Mouse (Mus musculus): ENCODE results near the gene Gm12216. TPM values are rescaled to one million over a fixed set of nuclear protein-coding genes. Genes with fewer than 3 reads are reported as not detected.
"Not testable (repeated sequence)": the region's sequence is repeated elsewhere in the genome, so short reads cannot be mapped to it uniquely, and the experiment has no call there.

The Gm12216 gene
- 1 to 10 TPM; 5.2 to 7.5 TPM for total RNA-seq (2021)
- long read RNA-seq, experiment 1, partial matches to known transcripts = 2 of 12 reads
- long read RNA-seq, experiment 1, other reads (novel, unspliced or antisense) = 6 of 12 reads
- long read RNA-seq, experiment 2, partial matches to known transcripts = 1 of 3 reads
- long read RNA-seq, experiment 2, other reads (novel, unspliced or antisense) = 2 of 3 reads

GRCm38 (mm10) chr11:53858761-53859580, at the start of gene Gm12216:
TSS of gene Gm12216 (minus strand) at chr11:53859256.
- DNase-seq = peak; percentile 75 to 77

- no peak for DNase-seq
Observed at GRCm38 (mm10) chr11:53908686-53909085, 49.6 kb upstream of the Gm12216 start.

DNA sequence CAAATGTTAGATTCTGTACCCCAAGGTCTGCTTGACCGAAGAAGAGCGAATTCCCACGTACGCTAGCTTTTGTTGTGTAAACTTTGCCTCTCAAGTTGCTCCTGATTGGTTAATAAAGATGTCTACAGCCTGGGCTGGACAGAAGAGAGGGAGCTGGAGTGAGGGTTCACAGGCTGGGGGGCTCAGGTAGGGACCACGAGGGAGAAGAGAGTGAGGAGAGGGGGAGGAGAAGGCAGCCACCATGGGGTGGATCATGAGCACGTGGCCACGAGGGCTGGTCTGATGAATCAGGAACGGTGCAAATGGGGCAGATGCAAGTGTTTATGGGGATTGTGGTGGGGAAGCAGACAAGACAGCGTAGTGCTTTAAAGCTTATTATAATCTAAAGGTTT, 45.5 kb upstream of the Gm12216 start:
- DNase-seq = no peak

- DNase-seq = peak; percentile 17 to 55
Observed at GRCm38 (mm10) chr11:53903781-53904533, 44.9 kb upstream of the Gm12216 start.

DNA sequence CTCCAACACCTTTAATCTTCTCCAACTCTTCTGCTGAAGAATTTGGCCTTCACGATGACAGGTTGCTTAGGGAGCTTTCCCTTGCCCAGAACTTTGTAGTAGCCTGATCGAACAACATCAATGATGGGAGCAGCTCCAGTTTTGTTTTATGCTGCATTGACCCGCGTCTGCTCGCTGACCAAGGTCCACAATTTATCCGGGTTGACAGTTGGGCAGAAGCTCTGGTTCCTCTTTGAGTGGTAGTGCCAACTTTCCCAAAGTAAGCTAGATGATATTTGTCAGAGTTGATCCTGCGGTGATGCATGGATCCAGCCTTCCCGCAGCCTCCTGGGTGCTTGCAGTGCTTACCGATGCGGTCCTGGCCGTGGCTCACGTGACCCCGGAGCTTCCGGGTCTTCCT, 43.7 kb upstream of the Gm12216 start:
- no peak for DNase-seq

DNA sequence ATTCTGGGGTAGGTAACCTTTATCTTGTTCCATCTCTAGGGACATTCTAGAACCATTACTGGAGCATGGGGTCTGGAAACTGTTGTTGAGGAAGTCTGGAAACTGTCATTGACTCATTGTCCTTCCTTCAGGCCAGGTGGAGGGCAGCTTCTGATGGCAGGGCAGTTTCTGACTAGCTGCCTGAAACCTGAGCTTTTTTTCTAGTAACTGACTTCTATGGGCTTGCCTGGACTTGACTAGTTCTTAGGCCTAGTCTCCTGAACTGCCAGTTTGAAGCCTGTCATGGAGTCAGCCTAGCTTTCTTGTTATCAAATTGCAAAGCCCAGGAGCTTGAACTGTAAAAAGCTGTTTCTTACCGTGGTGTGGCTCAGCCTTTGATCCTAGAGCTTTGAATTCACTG, 41.9 kb upstream of the Gm12216 start:
- DNase-seq = no peak

DNA sequence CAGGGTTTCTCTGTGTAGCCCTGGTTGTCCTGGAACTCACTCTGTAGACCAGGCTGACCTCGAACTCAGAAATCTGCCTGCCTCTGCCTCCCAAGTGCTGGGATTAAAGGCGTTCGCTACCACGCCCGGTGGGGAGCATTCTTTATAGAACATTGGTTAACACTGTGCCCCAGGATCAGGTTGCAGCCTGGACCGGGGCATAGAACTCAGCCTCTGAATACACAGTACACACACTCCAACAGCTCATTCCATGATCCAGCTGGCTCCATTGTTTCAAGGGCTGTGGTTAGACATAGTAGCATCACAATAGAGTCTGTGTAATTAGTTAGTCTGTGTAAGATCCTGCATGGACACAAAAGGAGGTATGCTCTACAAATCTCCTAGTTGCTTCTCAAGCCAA, 40.9 kb upstream of the Gm12216 start:
- no peak for DNase-seq

DNA sequence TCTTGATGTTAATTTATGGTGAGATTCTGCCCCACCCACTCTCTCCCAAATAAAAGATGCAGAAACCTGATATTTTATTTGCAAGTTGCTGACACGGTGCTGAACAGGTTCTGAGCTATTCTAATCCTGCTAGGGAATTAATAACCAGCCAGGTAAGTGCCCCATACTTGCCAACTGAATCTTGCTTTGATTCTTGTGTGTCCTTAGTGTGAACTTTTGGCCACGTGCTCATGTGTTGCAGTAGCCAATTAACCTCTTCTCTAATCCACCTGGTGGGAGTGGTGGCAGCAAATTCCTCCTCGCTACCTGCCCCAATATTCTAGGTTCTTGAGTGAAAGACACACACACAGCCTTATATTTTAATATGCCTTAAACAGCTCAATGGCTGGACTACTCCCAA, 39.9 kb upstream of the Gm12216 start:
- no peak for DNase-seq

DNA sequence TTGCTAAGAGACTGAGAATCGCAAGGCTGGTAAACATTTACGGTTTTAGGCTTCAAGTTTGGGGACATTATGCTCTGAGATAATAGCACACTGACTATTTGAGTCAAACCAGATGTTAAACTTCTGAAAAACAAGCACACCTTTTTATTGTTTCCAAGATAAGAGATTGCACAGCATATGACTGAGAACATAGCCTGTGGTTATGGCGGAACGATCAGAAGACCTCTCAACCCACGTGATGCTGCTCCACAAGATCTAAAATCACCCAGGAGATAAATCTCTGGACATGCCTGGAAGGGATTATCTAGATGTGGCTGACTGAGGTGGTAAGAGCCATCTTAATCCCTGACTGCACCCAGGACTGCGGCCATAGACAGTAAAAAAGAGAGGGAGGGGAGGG, 37.9 kb upstream of the Gm12216 start:
- DNase-seq = no peak

GRCm38 (mm10) chr11:53893451-53893850, 34.4 kb upstream of the Gm12216 start:
- no peak for DNase-seq

GRCm38 (mm10) chr11:53892716-53893416, 33.8 kb upstream of the Gm12216 start:
- no peak for DNase-seq

DNA sequence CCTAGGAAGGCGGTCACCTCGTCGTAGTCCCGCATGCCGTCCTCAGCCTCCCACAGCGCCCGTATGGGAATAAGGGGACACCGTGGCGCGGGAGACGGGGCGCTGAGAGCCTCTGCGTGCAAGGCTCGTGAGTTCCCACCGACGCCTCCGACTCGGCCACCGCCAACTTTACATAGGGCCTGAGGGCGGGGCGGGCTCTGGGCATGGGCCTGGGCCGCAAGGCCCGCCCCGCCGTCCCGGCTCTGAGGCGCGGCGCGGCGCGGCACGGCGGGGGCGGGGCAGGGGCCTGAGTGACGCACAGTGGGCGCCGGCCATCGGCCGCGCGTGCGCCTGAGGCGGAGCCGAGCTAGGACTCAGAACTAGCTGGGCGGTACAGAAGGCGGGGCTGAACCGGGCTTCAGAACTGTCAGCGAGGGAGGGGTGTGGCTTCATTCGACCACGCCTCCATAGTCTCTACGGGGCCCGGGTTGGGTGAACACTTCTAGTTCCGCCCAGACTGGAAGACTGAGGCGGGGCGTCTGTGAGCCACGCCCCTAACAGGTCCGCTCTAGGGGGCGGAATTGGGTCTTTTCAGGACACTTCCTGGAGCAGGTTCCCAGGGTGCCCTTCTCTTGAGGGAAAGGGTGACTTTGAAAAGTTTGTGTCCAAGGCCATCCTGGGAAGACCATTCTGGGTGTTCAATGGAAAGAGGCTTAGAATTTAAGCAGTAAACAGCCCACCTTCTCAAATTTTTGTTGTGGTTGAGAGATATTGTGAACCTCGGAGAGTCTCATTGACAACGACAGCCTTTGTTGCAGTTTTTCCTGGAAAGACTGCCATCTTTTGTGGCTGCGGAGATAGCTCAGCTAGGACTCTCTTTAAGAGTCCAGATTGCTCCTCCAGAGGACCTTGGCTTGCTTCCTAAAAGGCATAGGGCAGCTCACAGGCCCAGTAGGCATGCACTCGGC, 32.7 kb upstream of the Gm12216 start, which contains the start of gene Slc22a5:
Gene Slc22a5, minus strand, starts transcription at position 156 of the 947 bp plus-strand sequence.
- DNase-seq = peak; percentile 99 to 100

DNA sequence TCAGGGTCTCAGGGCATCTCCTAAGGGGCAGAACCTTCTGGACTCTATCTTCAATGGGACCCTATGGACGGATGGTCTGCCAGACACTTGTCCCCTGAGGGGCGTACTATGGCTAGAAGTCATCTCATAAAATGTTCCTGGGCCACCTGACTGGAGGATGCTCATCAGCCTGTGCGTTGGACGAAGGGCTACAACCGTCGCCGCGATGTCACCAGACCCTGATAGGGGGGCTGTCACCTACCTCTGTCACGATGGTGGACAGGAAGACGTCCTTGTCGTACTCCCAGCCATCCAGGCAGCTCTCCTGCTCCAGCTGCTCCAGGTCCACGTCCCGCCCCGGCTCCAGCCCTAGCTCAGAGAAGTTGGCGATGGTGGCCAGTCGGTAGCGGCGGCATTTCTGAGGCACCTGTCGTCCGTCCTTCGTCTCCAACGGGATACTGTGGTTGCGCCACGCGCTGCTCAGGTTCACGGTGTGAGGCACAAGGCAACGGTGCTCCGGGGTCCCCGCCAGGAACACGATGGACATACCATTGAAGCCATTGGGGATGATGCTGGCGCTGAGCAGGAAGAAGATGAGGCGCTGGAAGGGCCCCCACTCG, 31.9 kb upstream of the Gm12216 start:
- peak; percentile 49 to 52 for DNase-seq

DNA sequence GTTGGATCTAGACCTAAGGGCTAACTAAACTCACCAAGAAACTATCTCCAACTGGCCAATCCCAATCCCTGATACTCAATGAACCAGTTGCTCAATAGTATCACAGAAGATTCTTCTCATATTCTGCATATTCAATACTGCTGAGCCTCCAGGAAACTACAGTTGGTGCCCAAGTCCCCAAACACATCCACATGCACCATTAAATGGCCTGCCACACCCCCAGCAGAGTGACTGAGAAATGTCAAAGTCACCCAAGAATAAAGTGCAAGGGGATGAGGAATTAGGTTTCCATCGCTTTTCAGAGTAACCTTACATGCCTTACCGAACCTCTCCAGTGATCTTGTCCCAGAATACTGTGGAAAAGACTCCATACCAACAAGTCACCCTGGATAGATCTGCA, 31.2 kb upstream of the Gm12216 start:
- no peak for DNase-seq

GRCm38 (mm10) chr11:53889091-53889645, 30.1 kb upstream of the Gm12216 start:
- no peak for DNase-seq

GRCm38 (mm10) chr11:53888242-53888641, 29.2 kb upstream of the Gm12216 start:
- no peak for DNase-seq

DNA sequence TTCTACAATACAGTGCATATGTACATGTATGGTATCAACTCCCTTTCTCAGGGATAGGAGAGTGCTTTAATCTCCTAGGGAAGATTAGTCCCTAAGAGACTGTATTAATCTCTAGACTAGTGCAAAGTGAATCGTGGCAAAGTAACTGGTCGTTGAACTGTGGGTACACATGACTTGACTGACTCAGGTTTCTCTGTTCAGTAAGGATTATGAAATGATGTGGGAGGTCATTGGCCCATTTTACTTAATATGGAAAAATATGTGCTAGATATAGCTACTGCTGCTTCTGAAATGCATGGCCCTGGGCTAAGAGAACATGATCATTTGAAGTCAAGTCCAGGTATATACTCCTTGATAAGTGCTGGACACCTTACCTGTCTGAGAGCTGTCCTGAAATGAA, 24.2 kb upstream of the Gm12216 start:
- DNase-seq = no peak

GRCm38 (mm10) chr11:53878096-53878495, 19.0 kb upstream of the Gm12216 start:
- not testable (repeated sequence) for DNase-seq

DNA sequence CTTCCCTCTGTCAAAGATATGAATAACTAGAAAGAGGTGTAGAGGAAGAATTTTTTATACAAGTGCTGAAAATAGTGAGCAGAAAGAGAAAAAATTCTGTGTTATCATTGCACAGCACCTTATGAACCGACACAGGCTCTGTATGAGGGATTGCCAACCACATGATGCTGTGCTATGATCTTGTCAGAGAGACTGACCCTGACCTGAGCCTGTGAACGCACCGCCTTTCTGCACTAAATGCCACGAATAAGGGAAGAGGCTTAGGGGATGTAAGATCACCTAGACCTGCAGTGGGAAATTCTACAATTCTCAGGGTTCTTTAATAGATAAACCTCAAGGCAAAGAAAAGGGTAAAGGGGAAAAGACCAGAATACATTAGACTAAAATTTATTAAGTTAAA, 17.4 kb upstream of the Gm12216 start:
- peak in 1 of 2 experiments; percentile 39 for DNase-seq

DNA sequence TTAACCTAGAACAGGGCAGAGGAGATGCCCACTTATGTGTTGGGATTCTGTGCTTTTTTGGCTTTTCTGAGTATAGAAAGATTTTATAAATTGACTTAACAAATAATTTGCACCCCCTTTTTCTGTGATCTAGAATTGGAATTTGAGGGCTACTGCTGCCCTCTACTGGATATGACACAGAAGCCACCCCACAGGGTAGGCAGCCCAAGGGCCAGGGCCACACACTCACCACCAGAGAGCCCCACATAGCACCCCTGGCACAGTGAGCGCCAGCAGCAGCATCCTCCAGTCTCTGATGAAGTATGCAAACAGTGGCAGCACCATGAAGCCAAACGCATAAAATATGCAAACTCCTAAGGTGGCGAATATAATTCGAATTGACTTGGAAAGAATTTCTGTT, 15.7 kb upstream of the Gm12216 start:
- peak in 1 of 2 experiments; percentile 46 for DNase-seq
